Mouse (Mus musculus) left cerebral cortex, postnatal 4 days (tissue): ENCODE measurements at regions not wholly inside any gene's neighbourhood (a gene's known extent, or its start where the extent isn't known, plus 50 kb on each side); places are given as distances from the start of the nearest gene placed in this dataset.

Source experiments
- DNase-seq: peaks from one replicate; pipeline ENCODE4 v3.0.0-alpha.2; 2022
- intact Hi-C: fragments of 180-260 bp; cut with DNase I; formaldehyde crosslinking; loops from one replicate; pipeline ENCODE4 v1.15.1; 2025

- intact Hi-C loops: no loop called here
- no peak for DNase-seq
These were observed 71.6 kb upstream of the Wdr75 start for GRCm38 (mm10) chr1:45723369-45723768.

DNA sequence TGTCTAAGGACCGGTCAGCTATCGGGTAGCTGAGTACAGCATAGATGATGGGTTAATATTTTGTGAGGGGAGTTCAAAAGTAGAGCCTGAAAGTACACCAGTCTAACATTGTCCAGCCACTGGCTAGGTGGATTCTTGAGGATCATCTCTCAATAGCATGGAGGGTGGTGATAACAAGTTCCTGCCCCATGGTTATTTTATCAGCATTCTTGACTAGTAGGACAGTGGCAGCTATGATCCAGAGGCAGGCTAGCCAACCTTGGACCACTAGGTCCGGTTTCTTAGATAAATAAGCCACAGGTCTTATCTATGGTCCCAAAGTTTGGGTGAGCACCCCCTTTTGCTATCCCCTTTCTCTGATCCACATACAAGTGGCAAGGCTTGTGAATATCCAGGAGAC lies 62.0 kb upstream of the Wdr75 start:
- intact Hi-C loops: no loop called here
- no peak for DNase-seq

DNA sequence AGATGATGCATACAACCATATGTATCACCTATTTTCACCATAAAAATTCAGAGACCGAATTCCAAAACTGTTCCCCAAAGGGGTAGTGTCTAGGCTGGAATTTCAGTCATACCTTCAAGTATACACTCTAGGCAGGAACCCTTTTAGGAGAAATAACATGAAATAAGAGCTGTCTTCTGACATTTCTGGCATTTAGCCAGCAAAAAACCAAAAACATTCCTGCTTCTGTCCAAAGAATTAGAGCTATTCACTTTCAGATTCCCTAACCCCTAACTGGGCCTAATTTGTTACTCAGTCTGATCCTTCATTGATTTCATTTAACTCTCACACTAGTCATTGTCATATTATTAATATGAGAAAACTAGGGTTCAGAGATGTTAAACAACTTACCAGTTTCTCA lies 49.8 kb upstream of the Wdr75 start:
- intact Hi-C loops: loop anchor here (5.0 kb wide), 1 partner anchor 428 kb away; no protein-coding TSS in a partner anchor

More for the DNA sequence above, 49.8 kb upstream of the Wdr75 start:
- DNase-seq: no peak
